ENCODE assay signal across 11 mouse cellular contexts in the genomic region with DNA sequence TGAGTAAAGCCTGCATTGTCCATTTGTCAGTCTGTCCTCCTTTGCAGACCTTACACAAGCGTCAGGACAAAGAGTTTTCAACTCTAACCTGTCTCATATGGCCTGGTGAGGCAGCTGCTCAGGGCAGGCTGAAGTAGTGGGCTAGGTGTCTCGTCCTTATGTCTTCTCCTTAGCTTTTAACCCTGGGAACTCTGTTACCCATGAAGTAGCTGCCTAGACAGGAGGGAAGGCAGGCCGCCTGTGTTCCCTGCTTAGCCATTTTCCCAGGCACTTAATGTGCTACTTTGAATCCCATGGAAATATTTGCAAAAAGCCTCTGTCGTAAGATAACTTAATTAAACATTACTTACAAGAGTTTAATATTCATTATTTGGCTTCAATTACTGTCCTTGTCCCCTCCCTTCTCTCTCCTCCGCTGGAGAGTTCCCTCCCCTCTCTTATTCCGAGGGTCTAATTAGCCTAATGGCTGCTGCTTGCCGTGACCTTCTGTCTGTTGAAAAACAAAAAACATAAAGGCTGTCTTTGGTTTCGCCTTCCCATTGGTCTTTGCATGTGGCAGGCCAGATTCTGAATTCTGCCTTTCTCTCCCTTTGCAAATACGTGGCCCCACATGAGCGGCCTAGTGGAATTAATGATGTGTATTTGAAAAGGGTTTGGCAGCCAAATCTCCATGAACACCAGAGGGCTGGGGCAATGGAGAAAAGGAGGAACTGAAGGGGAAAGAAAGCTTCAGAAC.
DNase-seq lines count a peak whose midpoint lies in the region; ATAC-seq and TF ChIP-seq lines count a peak whose summit lies in the region.
"Had no signal": no experiment of that assay in that cellular context is flagged by ENCODE, and none has a peak within 500 bp of the region (broad histone marks: within the 10 kb centered on the region; RNA-seq: fewer than 3 reads in every experiment).

No protein-coding gene starts in this region.

- no peak overlapping the region for H3K27ac ChIP-seq in forebrain, postnatal 0 days (ENCODE audit: low read depth, low read length)
- H3K27ac ChIP-seq in midbrain, embryonic 13.5 days, result peak overlapping the region; percentile 25
- H3K27ac ChIP-seq in thymus, adult 2 months (ENCODE audit: control insufficient read depth, insufficient read depth, low read length), result no peak overlapping the region

- TF ChIP-seq POLR2A in brain, embryonic 14.5 days (IDR thresholded peaks at IDR 0.05; ENCODE audit: borderline replicate concordance, extremely low read depth, insufficient read depth, insufficient read length, poor library complexity, severe bottlenecking), result no peak
- no peak for TF ChIP-seq POLR2A in thymus, adult 2 months (IDR thresholded peaks at IDR 0.05; ENCODE audit: control insufficient read depth, extremely low read depth, insufficient read depth, low read length, poor library complexity)

- no peak overlapping the region for H3K4me2 ChIP-seq in forebrain, postnatal 0 days (ENCODE audit: low read depth)
- H3K4me2 ChIP-seq in midbrain, embryonic 13.5 days (replicated peaks), result no peak overlapping the region

- H3K4me1 ChIP-seq in forebrain, postnatal 0 days (ENCODE audit: insufficient read depth), result peaks cover 4% of the 10 kb centered on the region; the same call in 1 of the 2 replicates
- peaks cover 22% of the 10 kb centered on the region for H3K4me1 ChIP-seq in midbrain, embryonic 13.5 days (replicated peaks)
- no peaks in the 10 kb centered on the region for H3K4me1 ChIP-seq in thymus, adult 2 months (replicated peaks; ENCODE audit: control insufficient read depth, insufficient read depth, low read length)

- DNase-seq in frontal cortex, adult 2 months (ENCODE audit: extremely low spot score in 1 of 2, low spot score in 1 of 2), result peak; percentile 11 to 26
- no peak for DNase-seq in frontal cortex, postnatal 25 days (ENCODE audit: low spot score in 2 of 2)
- peak; percentile 97 for DNase-seq in brain, embryonic 14.5 days (ENCODE audit: low read depth)
- DNase-seq in forebrain, postnatal 0 days, result peak; percentile 61
- no peak for DNase-seq in yolk sac, embryonic 10.5 days (ENCODE audit: low spot score)
- DNase-seq in thymus, adult 2 months, result no peak
- DNase-seq: B cell, adult 2 months; cerebellum, adult 9-11 months; gastrocnemius, postnatal 14 days had no signal

- no peak overlapping the region for H3K9ac ChIP-seq in forebrain, postnatal 0 days
- no peak overlapping the region for H3K9ac ChIP-seq in midbrain, embryonic 13.5 days (replicated peaks)

- H3K27me3 ChIP-seq in forebrain, postnatal 0 days (ENCODE audit: insufficient read depth, low read length), result no peaks in the 10 kb centered on the region
- H3K27me3 ChIP-seq in midbrain, embryonic 13.5 days, result no peaks in the 10 kb centered on the region
- no peaks in the 10 kb centered on the region for H3K27me3 ChIP-seq in thymus, adult 2 months (ENCODE audit: control insufficient read depth, insufficient read depth, low read length)

- WGBS in forebrain, postnatal 0 days, result 12% methylated on average over 10 of the region's 10 CpGs
- WGBS in midbrain, embryonic 13.5 days, result 9% methylated on average over 10 of the region's 10 CpGs
- WGBS in thymus, adult 2 months, result 91% methylated on average over 10 of the region's 10 CpGs

- H3K4me3 ChIP-seq in forebrain, postnatal 0 days (ENCODE audit: low read depth, low read length), result no peak overlapping the region
- no peak overlapping the region for H3K4me3 ChIP-seq in midbrain, embryonic 13.5 days (replicated peaks)
- H3K4me3 ChIP-seq in thymus, adult 2 months (ENCODE audit: control insufficient read depth, insufficient read depth, low read length), result no peak overlapping the region

- peak; percentile 86 for ATAC-seq in forebrain, postnatal 0 days
- peak; percentile 90 for ATAC-seq in midbrain, embryonic 13.5 days
- ATAC-seq in erythroblast, adult 5-6 weeks (replicated peaks; ENCODE audit: low FRiP score, poor library complexity, severe bottlenecking), result no peak

- TF ChIP-seq CTCF in brain, embryonic 14.5 days (IDR thresholded peaks at IDR 0.05; ENCODE audit: borderline replicate concordance, extremely low read depth, insufficient read depth, insufficient read length), result no peak
- no peak for TF ChIP-seq CTCF in forebrain, postnatal 0 days (IDR thresholded peaks at IDR 0.05; ENCODE audit: low read depth)
- TF ChIP-seq CTCF in thymus, adult 2 months (IDR thresholded peaks at IDR 0.05; ENCODE audit: borderline replicate concordance, control insufficient read depth, extremely low read depth, insufficient read depth, low read length, poor library complexity), result no peak

- H3K36me3 ChIP-seq in forebrain, postnatal 0 days (ENCODE audit: insufficient read depth), result no peaks in the 10 kb centered on the region
- H3K36me3 ChIP-seq in midbrain, embryonic 13.5 days, result no peaks in the 10 kb centered on the region
- no peaks in the 10 kb centered on the region for H3K36me3 ChIP-seq in thymus, adult 2 months (ENCODE audit: control insufficient read depth, insufficient read depth, low read length)

- no peaks in the 10 kb centered on the region for H3K9me3 ChIP-seq in forebrain, postnatal 0 days (ENCODE audit: low read length)
- H3K9me3 ChIP-seq in midbrain, embryonic 13.5 days, result no peaks in the 10 kb centered on the region

Comparison
In these comparisons a context has a peak if more than half of its experiments do, and no peak if none do; other contexts are left out.
1. DNase-seq: peak in frontal cortex, adult 2 months (2 of 2), brain, embryonic 14.5 days (single experiment) and forebrain, postnatal 0 days (single experiment); none in frontal cortex, postnatal 25 days (0 of 2), yolk sac, embryonic 10.5 days (single experiment) and thymus, adult 2 months (single experiment).